Mouse (Mus musculus) heart, postnatal 36 days (tissue): Measurements from ENCODE around the gene Fam19a2. TPM values are rescaled to one million over a fixed set of nuclear protein-coding genes. Genes with fewer than 3 reads are reported as not detected.

Experiments used
- DNase-seq, 2 experiments: peaks; one replicate each; pipeline ENCODE4 v3.0.0; 2021 to 2022
- intact Hi-C: fragments of 180-260 bp; cut with DNase I; formaldehyde crosslinking; loops from one replicate; pipeline ENCODE4 v1.15.1; 2025
- total RNA-seq, 2 experiments: library from RNA; stranded (reverse); gene quantifications; 2 replicates each; pipeline ENCODE4 v1.2.3; 2021

The Fam19a2 gene
- total RNA-seq: under 1 TPM in 1 of 2 experiments, not detected in 1; 0.08 TPM

DNA sequence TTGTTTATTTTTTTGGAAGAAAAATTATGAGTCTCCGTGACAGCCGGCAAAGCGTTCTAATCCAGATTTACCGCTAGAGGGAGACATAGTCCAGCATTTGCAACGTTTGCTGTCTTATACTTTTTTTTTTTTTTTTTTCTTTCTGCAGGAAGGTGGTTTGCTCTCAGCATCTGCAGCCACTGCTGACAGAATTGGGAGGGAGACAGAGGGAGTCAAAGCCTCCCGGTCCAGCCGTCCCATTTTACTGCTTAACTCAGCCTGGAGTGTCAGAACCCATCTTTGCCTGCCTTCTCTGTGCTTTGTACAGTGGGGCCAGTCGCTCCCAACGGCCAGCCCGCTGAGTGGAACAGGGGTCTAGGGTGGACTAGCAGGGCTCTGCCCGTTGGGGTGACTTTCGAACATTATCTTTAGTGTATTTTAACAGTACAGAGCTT is at the start of gene Fam19a2:
TSS of gene Fam19a2 (plus strand) at position 121 of the 434 bp plus-strand sequence.
- DNase-seq: peak; percentile 11 to 30
- intact Hi-C loops: no loop called here

DNA sequence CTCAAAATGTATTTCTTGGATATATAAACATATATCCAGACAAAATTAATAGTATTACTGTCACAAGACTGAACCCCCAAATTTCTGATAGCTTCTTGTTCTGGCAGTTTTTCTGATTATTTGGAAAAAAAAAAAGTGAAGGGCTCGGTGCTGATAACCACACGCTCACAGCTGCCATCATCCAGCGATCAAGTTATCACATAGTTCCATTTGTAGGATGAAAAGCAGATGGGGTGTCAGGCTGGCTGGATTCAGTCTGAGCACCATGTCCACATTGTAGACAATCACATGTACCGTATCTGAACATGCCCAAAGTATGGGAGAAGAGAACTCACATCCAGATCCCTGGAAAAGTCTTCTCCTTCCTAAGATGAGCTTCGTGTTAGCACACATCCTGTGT is 41.0 kb upstream of the Fam19a2 start:
- intact Hi-C loops: no loop called here
- no peak for DNase-seq

DNA sequence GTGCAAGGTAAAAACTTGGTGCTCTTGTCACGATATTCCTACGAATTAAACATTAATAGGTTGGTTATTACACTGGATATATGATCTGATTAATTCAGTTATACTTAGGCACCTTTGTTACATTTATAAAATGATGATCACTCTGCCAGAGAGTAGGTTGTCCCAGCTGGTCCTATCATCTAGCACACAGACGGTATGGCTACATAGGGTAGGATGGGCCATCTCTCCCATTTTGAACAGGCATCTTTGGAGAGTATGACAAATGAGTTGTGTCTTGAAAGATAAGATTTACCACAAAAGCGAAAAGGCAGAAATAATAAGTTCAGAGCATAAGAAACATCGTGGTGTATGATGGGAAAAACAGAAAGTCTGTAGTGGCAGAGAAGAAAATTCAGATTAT is 34.4 kb upstream of the Fam19a2 start:
- no peak for DNase-seq
- intact Hi-C loops: no loop called here

DNA sequence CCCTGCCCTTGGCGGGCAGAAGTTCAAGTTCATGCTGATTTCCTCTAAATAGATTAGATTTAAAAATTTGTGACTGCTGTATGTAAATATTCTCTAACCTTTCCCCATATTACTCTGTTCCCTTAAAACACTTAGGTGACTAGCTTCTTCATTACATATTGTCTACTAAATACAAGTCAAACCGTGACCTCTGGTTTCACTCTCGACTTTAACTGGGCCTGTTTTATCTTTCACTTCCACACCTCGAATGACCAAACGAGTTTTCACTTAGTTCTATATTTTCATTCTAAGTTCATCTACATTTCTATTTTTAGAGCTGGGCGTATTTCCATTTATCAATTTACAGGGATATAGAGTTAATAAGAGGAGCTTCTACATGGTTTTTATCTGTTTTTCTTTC is 15.7 kb upstream of the Fam19a2 start:
- no peak for DNase-seq
- intact Hi-C loops: no loop called here

DNA sequence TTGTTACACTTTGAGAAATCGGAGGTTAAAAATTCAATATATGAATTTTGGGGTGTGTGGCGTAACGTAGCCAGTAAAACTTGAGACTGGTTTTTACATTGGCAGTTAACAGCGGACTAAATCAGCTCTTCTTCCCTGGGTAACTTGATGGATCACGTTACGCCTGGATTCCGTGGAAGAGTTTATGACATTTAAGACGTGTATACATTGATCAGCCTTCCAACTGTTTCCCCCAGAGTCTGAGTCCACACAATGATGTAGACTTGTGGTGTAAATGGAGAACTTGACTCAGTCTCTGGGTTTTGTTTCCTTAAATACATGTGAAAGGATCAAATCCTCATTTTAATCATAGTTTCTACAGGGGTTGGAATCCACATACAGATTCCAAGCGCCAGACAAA is 11.9 kb upstream of the Fam19a2 start:
- DNase-seq: no peak
- intact Hi-C loops: no loop called here

DNA sequence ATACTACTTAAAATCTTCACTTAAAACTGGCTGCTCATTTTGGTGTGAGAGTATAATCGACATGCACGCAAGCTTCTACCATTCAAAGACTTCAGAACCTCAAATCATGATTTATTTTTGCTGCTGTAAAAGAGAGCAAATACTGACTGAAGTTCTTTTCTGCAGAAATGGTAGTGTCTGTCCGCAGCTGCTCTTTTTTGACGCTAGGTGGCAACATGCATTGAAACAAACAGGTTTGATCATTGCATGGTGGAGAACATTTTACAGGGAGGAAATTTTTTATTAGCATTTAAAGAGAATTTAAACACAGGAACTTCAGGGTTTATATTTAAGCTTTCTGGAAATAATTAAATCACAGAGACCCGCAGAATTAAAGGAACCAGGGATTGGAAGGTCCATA is 9.5 kb upstream of the Fam19a2 start:
- no peak for DNase-seq
- intact Hi-C loops: no loop called here

DNA sequence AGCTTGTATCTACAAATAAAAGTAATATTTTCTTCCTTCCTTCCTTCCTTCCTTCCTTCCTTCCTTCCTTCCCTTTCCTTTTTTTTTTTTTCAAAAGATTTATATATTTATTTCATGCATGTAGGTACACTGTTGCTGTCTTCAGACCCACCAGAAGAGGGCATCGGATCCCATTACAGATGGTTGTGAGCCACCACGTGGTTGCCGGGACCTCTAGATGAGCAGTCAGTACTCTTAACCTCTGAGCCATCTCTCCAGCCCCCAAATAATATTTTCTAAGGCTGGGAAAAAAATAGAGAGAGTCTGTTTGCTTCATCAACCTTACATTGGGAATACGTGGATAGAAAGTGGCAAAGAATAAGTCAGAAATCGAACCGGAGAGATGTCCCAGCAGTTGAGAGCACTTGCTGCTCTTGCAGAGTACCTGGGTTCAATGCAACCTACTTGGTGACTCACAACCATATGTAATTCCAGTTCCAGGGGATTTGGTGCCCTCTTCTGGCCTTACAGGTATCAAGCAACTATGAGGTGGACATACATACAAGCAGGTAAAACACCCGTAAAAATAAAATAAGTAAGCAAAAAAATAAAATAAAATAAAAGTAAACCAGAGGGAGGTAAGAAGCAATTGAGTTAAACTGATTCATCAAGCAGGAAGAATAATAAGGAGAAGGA is 8.0 kb upstream of the Fam19a2 start:
- no peak for DNase-seq
- intact Hi-C loops: no loop called here

DNA sequence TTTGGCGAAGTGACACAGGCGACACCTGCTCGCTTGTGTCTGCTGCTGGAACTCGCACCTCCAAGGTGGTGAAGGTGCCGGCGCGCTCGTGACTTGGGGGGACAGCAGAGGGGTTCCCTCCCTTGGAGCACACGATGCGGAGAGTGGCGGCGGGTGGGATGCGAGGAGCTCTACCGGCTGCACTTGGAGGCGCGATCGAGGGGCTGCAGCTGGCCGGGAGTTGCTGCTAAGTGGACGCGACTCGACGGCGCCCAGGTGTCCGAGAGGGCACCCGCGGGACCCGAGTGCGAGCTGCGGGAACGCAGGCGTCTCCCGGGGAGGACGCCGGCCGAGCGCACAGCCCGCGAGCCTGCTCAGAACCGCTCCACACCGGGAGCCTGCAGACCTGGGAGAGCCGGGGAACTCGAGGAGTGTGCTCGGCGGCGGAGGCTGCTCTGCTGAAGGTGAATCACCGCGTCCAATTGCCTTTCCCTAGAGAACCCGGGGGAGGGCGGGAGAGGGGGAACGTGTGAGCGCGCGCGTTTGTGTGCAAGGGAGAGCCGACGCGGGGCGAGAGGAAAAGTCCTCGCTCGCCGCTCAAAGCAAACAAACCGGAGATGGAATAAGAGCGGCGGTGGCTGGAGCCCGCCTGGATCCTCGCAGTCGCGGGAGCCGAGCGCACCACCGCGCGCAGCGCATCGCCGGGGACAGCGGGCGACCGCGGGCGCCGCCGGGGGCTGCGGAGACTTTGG is 830 bp downstream of the Fam19a2 start:
- DNase-seq: peak in 1 of 2 experiments; percentile 6

DNA sequence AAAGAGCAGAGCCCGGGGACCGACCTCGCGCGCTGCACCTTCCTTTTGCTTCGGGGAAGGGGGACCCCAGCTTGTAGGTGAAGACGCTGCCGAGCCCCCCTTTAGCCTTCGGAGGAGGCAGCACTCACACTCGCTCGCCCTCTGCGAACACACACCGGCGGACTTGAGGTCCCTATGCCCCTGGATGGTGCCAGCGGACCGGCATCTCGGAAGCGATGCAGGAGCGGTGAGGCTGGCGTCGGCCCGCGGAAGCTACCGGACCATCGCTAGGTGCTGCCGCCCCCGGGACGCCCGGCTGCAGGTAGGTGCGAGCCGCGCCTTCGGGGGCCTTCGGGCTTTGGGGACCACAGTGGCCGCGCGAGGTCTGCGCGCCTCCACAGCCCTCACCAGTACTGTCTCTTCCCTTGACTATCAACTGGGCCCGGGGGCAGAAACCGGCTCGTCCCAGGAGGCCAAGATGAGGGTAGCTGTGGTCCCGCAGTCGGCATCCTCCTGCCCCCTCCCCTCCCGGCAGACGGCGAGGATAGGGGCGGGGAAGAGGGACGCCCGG is 1.5 kb downstream of the Fam19a2 start:
- no peak for DNase-seq
- intact Hi-C loops: no loop called here

More for the DNA sequence above, 830 bp downstream of the Fam19a2 start:
- intact Hi-C loops: no loop called here

DNA sequence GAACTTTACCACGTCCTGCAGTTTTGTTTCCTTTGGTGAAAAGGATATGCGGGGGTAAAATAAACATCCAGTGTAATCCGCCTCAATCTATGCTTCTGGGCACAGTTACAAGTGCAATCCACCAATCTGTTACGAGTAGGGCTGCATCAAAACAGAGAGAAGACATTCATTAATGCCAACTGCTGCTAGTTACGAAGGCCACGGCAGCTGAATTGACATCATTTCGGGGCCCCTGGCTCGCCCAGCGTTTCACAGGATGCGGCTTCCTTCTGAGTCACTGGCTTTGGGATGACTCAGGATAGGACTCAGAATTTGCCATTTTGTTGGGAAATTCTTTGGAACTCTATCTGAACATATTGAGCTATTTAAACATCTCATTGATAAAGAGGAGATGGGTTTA is 4.8 kb downstream of the Fam19a2 start:
- DNase-seq: no peak

DNA sequence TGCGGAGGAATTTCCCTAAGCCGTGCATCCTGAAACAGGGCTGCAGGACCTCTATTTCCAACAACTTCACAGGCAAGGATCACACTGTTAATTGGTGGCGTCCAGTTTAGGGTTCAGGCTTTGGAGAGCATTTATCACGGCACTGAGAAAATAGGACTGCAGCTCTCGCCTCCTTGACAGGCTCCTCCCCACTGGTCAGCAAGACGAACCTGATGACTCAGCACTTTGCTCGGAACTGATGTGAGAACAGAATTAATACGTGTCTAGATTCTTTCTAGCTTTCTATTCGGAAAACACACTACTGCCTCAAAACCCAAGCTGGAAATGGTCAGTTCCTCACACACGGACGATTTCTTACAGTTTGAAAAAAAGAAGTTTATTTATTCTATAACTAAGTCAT is 10.8 kb downstream of the Fam19a2 start:
- no peak for DNase-seq
- intact Hi-C loops: no loop called here

More for the DNA sequence above, 4.8 kb downstream of the Fam19a2 start:
- intact Hi-C loops: no loop called here

DNA sequence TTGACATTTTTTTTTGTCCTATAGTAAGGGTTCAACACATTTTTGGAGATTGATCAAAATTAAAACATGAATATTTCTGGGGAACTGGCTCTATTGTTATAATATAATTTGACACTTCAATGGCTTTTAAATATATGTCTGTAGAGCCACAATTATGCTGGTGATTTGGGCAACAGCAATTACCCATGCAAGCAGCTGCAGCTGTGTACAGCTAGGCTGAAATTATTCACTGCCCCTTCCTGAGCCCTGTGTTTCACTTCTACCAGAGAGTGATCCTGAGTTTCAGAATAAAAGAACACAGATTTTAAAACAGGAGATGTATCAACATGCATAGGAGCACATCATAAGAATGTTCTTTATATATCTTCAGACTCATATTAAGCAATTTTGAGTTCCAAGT is 43.5 kb downstream of the Fam19a2 start:
- no peak for DNase-seq
- intact Hi-C loops: no loop called here

DNA sequence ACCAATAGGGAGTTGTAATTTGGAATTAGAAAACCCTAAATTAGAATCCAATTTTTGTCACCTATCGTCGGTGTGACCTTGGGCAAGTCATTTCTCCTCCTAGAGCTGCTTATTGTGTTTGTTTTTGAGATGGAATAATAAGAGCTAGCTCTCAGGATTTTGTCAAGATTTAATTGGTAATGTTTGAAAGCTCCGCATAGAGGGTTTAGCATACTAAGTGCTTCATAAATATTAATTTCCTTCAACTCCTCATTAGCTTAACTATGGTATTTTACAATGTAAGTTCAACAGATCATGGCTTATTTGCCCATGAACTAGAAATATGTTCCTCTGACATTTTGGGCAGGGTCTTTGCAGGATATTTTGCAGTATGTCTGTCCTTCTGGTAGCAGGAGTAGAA is 62.5 kb downstream of the Fam19a2 start:
- no peak for DNase-seq
- intact Hi-C loops: no loop called here

DNA sequence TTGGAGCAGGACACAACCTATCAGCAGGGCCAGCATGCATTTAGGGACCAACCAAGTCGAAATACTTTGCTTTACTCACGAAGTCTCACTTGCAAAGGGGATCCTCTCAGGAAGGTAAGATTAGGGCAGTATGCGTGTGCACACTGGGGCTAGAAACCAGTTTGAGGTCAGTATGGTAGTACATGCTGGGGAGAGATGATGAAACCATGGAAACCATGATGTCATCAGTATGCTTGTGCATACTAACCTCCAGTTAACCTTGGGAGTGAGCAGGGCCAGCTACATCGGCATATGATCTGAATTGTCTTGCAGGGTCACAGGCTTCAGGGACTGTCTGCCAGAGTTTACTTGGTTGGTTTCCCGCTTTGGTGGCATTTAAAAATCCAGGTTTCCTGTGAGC is 77.5 kb downstream of the Fam19a2 start:
- no peak for DNase-seq
- intact Hi-C loops: no loop called here

DNA sequence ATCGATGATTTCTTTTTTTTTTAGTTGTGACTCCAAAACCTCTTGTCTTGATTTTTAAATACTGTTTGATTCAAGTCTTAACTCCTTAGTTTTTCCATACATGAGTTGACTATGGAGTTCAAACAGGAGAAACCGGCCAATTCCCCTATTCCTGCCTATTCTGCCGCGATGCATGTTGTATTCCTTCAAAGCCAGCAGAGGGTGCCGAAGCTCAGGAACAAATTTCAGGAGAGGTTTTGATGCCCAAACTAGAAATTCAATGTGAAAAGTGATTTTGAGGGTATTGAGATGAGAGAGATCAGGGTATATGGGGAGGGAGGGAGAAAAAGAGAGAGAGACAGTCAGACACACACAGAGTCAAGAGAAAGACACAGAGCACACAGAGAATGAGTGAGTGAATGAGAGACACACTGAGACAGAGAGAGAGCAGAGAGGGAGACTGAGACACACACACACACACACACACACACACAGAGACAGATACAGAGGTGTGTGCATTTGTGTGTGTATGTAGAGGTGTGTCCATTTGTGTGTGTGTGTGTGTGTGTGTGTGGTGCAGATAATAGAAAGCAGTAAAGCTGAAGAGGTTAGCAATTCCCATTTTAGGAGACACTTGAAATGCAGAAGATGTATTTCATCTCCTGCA is 78.9 kb downstream of the Fam19a2 start:
- intact Hi-C loops: no loop called here
- no peak for DNase-seq

DNA sequence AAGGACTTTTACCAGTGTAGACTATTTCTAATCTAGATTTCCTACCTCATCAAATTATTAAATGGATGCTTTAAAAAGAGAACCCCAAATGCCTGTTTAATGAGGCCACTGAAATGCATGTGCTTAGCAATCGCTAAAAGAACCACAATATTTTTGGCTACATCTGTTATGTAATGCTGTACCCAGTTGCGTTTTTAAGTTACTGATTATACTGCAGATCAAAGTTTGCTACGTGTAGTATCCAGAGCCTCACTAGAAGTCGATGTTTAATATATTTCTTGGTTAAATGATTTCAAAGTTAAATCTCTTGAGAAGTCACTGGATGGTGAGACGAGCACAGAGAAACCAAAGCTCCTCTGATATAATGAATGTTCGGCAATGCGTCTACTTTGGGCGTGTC is 82.5 kb downstream of the Fam19a2 start:
- no peak for DNase-seq
- intact Hi-C loops: no loop called here

DNA sequence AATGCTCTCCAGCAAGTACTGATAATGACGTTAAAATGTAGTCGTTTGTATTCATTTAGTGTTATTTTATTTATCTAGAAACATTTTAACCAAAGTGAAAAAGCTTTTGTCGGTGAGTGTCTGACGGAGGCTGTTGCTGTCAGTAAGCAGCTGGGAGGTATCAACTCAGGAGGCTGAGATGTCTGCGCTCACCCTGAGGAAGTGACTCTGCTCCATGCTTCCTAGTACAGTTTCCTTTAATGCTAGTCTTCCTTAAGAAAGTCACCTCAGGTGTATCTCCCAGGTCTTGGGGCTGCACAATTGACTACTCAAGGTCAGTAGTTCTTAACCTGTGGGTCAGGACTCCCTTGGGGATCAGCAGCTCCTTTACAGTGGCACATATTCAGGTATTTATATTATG is 89.9 kb downstream of the Fam19a2 start:
- intact Hi-C loops: no loop called here
- no peak for DNase-seq

DNA sequence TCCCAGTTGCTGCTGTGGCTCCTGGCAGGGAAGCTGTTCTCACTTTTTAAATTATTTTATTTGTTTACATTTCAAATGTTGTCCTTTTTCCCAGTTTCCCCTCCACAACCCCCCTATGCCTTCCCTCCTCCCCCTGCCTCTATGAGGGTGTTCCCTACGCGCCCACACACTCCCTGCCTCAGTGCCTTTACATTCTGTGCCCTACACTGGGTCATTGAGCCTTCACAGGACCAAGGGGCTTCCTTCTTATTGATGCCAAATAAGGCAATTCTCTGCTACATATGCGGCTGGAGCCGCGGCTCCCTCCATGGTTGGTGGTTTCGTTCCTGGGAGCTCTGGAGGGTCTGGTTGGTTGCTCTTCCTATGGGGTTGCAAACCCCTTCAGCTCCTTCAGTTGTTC is 93.2 kb downstream of the Fam19a2 start:
- no peak for DNase-seq
- intact Hi-C loops: no loop called here

DNA sequence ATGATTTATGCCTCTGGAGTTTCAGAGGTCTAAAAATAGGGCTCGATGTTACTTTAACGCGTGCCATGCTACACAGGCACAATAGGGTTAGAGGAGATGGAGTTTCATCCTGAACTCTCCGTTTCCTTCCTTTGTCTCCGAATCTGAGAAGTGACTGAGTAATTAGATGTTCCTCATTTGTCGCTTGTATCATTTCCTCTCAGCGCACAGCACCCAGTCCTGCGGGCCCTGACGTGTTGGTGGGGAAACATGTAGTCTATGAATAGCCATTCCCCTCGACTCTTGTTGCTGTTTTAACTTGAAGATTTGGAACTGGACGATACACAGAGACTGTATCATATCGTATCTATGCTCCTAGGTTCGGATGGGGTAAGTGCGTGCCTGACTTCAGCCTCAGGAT is 96.7 kb downstream of the Fam19a2 start:
- intact Hi-C loops: no loop called here
- no peak for DNase-seq

DNA sequence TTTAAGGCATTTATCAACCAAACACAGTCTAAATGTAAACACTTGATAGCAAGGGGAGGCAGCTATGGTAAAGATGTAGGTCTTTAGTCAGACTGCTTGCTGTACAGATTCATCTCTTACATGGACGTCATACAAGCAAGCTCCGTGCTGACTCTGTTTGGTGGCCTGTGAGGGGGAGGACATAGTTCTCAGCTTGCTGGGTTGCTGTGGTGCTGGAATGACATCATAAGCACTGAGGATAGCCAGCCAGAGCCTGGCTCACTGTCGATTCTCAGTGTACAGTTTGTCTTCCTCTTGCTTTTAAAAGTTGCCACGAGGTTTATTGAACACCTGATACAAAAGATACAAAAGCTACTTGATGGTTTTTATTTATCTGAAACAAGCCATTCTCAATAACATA is 100.8 kb downstream of the Fam19a2 start:
- no peak for DNase-seq
- intact Hi-C loops: no loop called here

DNA sequence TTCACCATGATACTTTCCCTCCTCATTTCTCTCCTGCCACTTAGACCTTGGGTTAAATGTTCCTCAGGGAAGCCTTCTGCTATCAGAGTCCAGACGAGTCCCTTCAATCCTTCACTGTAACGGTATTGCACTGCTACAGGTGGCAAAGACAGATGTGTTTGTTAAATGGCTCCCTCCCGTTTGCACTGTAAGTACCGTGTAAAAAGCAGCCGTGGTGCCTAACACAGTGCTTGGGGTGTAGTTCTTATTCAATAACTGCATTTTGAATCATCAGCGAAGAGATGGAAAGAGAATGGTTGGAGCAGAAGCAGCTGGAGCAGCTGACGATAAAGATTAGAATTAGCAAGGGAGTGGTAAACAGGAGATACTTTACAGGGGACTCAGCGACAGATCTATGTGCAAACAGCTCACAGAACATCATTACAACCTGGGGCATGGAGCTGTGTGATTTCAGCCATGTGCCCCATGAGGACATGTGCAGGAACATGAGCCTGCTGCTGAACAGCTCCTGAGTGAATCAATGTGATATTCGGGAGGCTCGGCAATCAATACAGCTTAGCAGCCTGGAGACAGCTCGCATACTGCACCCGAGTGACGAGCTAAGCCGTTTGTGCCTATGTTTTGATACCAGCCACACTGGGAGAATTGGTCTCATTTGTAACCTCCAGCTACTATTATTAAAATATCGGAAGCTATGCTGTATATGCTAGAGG is 103.5 kb downstream of the Fam19a2 start:
- DNase-seq: no peak
- intact Hi-C loops: no loop called here
